Mouse (Mus musculus) thymus, adult 18-20 months (tissue): ENCODE data around the gene Ccl9.

Source experiments
- DNase-seq, 2 experiments: peaks; one replicate each; pipeline ENCODE4 v3.0.0; 2022; ENCODE audit warnings: mixed read lengths in 2 of 2

The Ccl9 gene

DNA sequence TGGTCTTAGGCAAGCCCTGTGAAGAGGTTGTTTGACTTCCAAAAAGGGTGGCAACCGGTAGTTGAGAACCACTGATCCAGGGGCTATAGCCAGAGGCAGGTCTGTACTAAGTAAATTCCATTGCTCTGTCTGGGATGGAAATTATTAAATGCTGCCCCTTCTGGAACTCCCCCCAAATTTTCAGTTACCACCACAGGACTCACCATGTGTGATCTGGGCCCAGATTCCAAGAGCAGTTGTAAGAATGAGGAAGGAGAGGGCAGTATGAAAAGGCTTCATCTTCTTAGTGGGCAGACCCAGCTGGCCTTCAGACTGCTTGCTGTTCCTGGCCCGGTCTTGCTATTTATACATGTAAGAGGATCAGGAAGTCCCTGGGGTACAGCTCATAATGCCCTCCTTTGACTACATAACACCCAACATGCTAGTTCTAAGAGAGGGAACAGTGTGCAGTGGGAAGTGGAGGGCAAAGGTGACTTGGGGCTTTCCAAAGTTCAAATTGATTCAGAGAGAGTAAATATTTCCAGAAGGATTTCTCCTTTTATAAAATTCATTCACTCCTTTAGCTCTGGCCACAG lies at the start of gene Ccl9:
TSS of gene Ccl9 (minus strand) at position 451 of the 575 bp plus-strand sequence.
- DNase-seq = no peak

DNA sequence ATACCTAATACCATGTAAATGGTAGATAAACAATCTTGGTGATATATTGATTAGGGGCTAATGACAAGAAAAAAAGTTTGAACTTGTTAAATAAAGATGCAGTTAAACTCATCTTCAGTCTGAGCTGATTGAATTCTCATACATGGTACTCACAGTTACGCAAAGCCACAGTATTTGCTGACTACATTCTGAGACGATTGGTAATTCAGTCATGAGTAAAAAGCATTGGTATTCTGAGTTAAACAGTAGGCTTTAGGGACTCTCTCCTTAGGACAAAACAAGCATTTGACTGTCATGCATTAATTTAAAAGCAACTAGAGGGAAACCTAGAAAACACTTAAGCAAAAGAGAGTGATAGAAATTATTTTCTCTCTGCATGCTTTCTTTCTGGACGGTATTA lies 45.1 kb upstream of the Ccl9 start:
- DNase-seq = no peak

DNA sequence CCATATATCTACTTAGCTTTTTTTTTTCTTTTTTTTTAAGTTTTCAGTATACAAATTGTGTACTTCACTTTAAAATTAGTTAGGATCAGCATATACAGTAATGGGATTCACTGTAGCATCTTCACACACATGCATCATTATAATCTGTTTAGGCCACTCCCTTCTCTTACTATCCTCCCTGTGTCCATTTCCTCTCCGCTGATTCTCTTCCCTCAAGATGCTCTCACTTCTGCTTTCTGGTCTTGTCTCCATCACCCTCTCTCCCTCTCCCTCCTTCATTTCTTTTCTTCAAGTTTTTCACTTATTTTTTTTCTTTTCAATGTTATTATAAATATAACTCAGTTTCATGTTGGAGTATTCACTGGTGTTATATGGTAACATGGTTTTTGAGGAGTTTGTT lies 40.6 kb upstream of the Ccl9 start:
- DNase-seq = no peak

GRCm38 (mm10) chr11:83618238-83618637 lies 39.8 kb upstream of the Ccl9 start:
- no peak for DNase-seq

DNA sequence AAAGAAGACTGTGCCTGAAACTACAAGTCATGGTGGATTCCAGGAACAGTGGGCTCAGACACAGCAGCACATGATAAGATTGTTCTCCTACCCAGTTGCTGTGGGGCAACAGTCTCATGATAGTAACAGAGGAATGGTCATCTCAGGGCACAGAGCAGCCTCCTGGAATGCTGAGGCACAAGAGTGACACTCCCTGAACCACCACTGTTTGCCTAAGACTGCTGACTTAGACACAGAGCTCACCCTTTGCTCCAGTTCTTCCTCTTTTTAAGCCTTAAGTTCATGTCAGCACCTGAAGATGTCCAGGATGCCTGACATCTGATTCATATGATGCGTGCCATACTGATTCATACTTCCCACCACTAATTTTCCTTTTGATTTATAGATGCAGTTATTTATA lies 38.1 kb upstream of the Ccl9 start:
- no peak for DNase-seq

GRCm38 (mm10) chr11:83610900-83611299 lies 32.5 kb upstream of the Ccl9 start:
- DNase-seq = no peak

GRCm38 (mm10) chr11:83606396-83606795 lies 28.0 kb upstream of the Ccl9 start:
- no peak for DNase-seq

- DNase-seq = no peak
Measured at GRCm38 (mm10) chr11:83605535-83605934, 27.1 kb upstream of the Ccl9 start.

DNA sequence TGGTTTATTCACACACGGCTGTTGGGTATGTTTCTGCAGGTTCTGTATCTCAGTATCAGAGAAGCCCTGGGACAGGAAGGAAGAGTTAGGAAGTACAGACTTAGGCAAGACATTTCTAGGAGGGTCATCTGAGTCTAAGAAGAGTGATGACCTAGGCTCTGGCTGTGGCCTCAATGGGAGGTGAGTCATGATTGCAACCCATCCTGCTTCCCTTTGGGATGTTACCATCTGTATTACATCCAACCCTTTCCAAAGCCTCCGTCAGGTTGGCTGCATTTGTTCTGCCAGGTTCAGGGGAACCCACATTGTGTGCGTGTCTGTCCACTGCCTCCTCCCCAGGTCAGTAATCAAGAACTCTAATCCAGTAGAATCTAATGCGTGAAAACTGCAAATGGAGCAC lies 26.3 kb upstream of the Ccl9 start:
- no peak for DNase-seq

- DNase-seq = no peak
Measured at GRCm38 (mm10) chr11:83603399-83603798, 25.0 kb upstream of the Ccl9 start.

GRCm38 (mm10) chr11:83600576-83600975 lies 22.1 kb upstream of the Ccl9 start:
- no peak for DNase-seq

- no peak for DNase-seq
Measured at GRCm38 (mm10) chr11:83598991-83599390, 20.6 kb upstream of the Ccl9 start.

- DNase-seq = no peak
Measured at GRCm38 (mm10) chr11:83598207-83598837, 19.9 kb upstream of the Ccl9 start.

- DNase-seq = no peak
Measured at GRCm38 (mm10) chr11:83597796-83598195, 19.4 kb upstream of the Ccl9 start.

DNA sequence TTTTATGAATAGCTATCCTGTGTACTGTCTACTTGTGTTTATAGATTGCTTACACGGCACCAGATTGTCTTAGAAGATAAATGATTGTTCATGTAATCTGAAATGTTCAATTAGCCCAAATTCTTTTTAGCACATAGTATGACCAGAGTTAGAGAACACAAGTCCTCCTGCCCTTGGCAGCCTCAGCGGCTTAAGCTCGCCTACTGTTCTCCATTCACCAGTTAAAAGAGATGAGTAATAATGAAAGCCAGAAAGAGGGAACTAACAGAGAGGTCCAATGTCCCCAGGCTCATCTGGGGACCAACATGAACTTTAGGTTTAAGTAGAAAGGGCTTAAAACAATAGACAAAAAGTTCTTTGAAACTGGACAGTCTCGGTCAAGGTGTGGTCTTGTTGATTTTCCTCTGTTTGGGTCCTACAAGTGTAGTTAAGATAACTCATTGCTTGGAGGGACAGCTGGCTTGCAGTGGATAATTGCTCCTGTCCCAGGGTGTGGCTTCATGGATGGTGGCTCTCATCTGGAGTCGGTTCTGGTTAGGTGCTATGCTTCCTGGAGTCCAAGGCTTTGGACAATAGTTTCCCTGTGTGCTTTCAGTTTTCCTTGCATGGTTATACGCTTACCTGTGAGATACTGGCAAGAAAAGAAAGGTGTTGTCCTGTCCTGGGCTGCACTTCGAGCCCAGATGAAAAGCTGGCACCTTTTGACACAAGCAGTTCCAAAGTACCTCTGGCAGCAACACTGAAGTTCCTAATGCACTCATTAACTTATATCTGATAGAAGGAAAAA lies 17.4 kb upstream of the Ccl9 start:
- DNase-seq = no peak

DNA sequence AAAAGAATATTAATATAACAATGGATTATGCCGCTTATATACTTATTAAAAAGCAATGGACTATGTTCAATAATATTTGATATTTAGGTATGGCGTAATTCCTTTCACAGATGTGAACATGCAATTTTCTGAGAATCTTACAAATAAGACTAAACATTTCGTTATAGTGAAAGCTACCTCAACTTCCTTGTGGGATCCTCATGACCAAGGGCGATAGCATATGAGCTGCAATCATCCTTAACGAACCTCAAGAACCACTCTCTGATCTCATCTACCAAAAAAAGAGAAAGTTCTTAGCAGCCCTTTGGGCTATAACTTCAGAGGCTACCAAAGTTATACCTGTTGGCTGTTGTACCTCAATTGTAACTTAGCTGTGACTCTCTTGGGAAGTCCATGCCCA lies 15.0 kb upstream of the Ccl9 start:
- DNase-seq = no peak

DNA sequence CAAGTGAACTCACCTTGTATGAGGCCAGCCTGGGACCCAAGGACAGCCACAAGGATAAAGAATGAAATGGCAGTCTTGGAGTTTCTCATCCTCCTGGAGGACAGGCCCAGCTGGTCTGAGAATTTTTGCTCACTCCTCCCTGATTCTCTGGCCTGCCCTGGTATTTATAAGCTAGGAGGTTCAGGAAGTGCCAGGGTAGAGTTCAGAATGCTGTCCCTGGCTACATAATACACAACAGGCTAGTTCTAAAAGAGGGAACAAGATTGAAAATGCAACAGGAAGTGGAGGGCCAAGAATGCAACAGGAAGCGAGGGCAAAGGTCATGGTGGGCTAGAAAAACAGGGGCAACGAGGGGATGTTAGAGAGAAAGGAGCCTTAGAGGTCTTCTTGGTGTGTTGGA lies 14.4 kb upstream of the Ccl9 start, which contains the start of gene Ccl6:
TSS of gene Ccl6 (minus strand) at position 235 of the 400 bp plus-strand sequence.
- DNase-seq = no peak

DNA sequence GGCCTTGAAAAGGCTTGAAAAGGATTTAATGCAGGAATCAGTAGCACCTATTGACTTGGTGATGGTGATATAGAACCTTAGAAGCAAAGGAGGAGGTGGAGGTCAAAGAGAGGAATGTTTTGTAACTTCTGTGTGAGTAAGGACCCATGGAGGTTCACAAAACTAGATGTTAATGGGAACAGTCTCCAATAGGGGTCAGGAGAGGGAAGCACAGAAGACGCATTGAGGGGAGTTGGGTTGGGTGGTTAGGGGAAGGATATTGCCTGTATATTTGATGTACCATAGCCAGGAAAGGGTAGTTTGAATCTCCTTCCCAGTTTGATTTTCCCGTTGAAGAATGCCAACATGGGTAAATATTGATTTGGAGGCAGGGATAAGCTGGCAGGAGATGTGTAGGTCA lies 5.8 kb upstream of the Ccl9 start:
- DNase-seq = no peak

- DNase-seq = no peak
Measured at GRCm38 (mm10) chr11:83583450-83583754, 5.0 kb upstream of the Ccl9 start.

DNA sequence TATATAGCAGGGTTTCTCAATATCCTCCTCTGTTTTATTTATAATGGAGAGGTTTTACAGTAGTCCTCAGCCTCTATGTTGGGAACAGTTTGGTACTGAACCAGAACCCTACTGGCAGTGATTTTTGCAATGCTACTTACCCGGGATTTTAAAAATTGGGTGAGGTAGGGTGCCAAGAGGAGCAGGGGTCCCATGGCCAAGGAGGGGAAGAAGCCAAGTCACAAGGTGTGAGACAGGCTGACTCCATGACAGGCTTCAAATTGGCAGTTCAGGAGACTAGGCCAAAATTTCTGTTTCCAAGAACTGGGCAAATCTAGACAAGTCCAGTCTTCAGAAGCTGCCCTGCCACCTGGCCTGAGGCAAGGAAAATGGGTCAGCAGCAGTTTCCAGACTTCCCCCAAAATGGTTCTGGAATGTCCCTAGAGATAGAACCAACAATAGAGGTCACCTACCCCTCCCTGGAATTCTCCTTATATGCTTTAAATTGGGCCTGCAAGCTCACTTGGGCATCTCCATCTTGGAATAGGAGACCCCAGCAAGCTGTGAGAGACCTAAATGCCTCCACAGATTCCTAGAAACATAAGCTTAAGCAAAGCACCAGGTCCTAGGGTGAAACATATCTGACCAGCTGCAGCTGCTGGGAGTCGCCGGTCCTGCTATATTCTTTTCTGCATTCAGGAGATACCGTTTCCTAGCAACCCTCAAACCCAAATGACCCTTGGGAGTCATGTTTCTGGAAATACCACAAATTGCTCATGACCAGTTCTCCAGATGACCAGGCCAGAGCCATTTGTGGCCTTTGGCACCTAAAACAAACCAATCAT lies 4.4 kb upstream of the Ccl9 start:
- DNase-seq = no peak

DNA sequence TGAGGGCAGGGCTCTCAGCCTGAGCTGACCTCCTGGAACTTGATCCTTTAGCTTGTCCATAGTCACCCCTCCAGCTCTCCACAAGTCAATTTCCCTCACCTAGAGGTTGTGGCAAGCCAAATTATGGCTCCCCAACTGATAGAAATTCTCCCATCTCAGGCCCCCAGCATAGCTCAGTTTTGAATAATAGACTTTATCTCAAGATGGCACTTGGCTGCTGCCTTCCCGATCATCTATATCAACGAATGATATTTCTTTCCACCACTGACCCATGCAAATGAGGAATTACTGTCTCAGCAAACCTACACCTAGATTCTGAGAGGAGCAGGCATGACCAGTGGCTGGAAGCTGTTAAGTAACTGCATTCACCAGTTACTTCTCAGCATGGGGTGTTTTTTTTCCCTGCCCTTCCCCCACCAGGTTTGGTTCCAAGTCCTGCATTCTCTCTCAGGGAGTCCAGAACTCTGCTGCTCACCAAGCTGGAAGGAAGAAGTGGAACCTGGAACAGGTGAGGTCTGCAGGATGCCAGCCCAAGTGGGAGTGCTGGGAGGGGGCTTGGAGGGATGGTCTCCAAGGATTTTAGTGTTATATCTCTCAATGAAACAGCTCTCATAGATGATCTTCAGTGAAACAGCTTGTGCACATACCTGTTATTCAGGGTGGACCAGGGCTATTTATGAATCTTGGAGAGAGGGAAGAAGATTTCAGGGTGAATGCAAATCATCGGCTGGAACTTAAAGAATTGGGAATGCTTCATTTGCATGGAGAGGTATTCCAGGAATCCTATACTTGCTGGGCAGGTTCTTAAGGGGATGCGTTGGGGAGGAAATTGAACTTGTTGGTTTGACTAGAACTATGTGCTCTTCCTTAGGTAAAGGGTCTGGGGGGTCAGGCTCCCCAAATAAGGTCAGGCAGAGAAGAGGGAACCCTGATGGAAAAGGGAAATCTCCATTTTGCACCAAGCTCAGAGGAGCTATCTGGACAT lies 3.5 kb upstream of the Ccl9 start:
- DNase-seq = no peak

DNA sequence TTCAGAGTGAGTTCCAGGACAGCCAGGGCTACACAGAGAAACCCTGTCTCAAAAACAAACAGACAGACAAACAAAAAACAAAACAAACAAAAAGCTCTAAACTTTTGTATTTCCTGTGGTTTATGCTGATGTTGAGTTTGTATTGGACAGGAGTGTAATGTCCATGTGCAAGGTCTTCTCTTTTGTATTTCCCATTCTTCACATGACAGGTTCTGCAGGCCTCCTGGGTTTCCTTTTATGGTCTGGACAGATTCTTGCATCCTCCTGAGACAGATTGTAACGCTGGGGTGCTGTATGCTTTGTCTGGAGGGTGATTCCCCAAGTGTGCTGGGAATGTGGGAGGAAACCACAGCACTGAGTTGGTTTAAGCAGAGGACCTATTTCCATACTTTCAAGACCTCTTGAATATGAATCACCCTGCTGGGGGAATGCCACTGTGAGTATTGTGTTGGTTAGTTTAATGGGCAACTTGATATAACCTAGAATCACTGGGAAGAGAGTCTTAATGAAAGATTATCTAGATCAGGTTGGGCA lies 2.3 kb upstream of the Ccl9 start:
- DNase-seq = no peak
